Mouse (Mus musculus) kidney, adult 18-20 months (tissue): ENCODE data around the gene Ciart.
A peak's percentile ranks its signal among the peaks of the same experiment; 100 is the strongest.
"Not testable (repeated sequence)": the region's sequence is repeated elsewhere in the genome, so short reads cannot be mapped to it uniquely, and the experiment has no call there.

Source experiments
- DNase-seq: peaks from one replicate; pipeline ENCODE4 v3.0.0; 2021

The Ciart gene

DNA sequence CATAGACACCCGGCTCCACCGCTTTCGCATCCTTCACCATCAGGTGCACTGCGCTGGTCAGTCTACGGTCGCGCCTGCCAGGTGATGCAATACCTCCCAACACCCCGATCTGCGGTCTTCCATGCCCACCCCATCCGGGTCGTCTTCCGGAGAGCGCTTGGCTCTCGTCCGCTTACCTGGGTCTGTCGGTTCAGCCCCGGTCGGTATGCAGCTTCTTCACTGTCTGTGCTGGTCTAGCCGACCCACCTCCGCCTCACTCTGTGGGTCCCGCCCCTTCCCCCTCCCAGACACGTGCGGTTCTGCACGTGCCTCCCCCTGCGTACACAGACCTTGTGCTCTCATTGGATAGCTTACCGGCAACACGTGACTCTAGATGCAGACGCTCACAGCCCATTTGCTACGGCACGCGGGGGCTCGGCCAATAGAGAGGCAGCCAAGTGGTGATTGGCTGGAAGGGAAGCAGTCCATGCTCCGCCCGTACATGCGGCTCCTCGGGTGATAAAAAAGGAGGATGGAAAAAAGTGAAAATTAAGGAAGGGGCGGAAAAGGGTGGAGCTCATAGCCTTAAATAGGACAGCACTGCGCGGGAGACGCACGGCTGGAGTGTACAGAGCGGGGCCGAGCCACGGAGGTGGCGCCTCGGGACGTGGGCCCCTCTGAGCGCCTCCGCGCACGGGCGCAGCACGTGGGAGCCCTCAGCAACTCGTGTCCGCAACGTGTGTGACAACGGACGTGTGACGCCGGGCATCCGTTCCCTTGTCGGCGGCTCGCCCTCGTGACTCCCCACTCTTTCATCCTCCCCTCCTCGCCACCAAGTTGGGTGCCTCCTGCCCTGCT, at the start of gene Ciart:
Gene Ciart (minus strand): TSS at position 273 of the 837 bp plus-strand sequence.
- DNase-seq = peak; percentile 92

DNA sequence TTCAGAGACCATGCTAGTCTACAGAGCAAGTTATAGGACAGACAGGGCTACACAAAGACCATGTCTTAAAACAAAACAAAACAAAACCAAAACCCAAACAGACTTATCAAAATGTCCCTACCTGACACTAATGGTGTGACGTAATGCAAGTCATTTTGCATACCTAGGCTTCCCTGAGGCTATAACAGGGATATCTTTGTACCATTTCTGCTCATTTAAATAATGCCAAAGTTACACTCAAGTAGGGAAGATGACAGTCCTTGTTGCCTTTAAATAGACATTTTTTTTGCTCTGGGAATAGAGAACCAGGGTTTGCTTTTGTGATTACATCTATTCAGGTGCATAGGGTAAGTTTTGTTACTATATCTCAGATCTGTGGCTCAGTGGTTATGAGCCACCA, 49.4 kb upstream of the Ciart start:
- DNase-seq = no peak

DNA sequence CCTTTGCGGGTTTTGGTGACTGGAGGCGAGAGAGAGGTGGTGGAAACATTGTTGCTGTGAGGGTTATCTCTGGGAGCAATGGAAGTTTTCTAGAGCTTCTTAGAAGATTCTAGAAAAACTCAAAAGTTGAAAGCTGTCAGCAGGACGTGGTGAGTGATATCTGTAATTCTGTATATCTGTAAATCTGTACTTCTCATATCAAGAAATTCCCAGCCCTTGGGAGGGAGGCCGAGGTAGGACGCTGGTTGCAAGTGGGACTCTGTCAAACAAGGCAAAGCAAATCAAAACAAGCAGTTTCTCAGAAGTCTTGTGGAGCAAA, 48.4 kb upstream of the Ciart start:
- no peak for DNase-seq

DNA sequence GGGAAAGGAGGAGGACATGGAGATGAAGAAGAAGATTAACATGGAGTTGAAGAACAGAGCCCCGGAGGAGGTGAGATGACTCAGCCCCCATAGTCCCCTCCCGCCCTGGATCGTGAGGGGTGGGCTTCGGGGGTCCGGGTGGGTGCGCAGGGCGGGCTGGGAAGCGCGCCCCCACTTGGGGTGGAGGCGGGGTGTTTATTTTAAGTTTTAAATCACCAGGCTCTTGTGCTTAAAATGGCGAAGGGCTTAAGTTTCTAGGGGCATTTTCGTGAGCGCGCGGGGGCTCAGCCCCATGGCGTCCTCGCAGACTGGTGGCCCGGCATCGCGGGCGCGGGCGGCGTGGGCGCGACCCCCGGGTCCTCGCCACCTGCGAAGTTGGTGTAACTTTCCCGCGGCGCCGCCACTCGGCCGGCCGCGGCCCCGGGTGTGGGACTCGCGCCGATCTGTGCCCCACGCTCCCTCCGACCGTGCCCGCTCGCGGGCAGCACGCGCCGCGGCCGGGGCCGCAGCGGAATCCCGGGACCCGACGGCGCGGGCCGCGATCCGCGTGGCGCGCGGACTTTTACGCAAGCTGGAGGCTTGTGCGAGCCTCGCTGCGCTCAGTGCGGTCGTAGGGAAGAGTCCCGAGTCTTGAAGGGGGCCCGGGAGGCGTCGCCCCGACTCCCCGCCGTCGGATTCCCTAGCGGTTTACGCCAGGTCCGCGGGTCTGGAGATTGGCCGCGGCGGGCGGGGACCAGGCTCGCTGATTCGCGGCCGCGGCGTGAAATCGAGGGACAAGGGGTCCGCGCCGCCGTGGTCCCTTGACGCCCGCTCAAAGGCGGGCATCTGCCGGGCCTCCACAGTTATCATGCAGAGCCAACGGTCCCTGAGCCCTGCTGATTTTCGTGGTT, 47.8 kb upstream of the Ciart start:
- peak; percentile 67 for DNase-seq

DNA sequence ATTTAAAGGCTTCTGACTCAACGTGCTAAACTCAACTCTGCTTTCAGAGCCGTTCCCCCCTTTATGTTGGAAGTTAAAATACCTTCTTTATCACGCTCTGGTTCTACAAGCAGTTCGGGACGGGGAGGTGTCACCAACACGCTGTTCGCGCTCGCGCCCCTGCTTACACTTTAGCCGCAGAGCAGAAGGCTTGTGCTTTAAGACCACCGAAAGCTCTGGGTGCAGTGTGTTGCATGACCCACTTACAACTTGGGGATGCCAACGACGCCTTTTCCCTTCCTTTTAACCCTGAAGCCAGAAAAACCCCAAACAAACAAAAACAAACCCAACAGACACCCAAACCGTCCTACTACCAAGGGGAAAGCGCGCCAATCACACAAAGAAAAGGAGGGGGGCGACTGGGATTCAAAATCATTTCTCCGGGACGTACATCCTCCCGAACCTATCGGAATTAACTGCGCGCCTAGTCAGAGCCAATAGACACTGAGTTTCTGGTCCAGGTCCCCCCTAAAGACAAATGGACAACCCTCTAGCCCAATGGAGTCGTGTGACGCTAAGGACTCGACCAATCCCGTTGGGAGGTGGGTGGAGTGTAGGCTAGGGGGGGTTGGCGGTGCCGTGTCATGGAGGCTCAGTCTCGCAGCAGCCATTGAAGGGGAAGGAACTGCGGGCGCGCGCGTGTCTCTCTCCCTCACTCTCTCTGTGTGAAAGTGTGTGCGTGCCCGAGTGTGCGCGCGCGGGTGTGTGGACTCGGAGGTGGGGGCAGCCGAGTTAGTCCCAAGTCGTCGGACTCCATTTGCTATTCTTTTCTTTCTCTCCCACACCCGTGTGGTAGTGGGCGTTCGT, 46.8 kb upstream of the Ciart start, which contains the start of gene Anp32e:
Gene Anp32e (plus strand): TSS at position 589 of the 846 bp plus-strand sequence.
- DNase-seq = peak; percentile 97

DNA sequence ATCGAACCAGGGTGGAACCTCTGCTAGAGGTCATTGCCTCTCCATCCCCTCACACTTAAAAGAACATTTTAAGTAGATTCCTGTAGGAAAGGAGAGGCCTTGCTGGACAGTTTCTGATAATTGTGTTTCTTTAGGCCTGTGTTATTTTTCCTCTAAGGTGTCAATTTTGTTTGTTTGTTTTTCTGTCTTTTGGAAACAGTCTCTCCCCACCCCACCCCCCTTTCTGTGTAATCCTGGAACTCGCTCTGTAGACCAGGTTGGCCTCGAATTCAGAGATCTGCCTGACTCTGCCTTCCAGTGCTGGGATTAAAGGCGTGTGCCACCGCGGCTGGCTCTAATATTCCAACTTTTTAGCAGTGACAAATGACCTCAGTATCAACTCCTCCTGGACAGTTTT, 46.2 kb upstream of the Ciart start:
- no peak for DNase-seq

DNA sequence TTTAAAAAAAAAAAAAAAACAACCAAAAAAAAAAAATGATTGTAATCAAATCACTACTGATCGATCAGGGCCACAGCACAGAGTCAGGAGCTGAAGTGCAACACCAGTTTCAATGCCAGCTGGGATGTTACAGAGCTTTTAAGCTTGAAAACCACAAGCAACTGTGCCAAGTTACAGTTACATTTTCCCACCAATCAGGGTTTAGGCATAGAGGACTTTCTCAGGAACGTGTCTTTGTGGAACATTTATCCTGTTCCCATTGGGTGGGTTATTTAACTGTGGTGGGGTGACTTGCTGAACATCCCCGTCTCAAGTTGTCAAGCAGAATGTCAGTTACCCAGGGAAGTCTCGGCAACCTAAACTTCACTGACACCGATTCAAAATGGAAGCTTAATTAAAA, 43.0 kb upstream of the Ciart start:
- no peak for DNase-seq

DNA sequence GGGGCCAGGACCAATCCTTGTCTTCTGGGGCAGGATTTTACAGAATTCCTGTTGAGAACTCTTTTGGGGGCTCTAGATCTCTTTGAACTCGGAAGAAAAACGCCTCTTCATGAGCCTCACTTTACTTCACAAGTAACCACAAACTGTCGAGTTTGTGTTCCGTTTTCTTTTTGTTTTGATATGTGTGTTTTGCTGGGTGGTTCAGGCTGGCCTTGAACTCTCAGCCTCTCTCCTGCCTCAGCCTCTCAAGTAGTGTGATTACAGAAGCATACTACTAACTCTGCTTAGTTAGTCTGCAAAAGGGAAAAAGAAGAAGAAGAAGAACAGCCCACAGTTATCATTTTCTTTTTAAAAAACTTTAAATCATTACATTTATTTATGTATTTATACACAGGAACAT, 42.1 kb upstream of the Ciart start:
- DNase-seq = no peak

DNA sequence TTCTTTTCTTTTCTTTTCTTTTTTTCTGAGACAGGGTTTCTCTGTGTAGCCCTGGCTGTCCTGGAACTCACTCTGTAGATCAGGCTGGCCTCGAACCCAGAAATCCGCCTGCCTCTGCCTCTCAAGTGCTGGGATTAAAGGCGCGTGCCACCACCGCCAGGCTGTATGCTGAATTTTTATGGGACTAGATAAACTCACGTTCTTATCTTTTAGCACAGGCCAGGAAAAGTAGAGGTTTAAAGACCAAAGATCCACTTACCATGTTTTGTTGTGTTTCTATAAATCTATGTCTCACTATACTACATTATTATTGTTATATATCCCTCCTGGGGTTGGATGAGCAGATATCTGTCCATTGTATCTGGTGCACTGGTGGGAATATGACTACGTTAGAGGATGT, 41.4 kb upstream of the Ciart start:
- not testable (repeated sequence) for DNase-seq

DNA sequence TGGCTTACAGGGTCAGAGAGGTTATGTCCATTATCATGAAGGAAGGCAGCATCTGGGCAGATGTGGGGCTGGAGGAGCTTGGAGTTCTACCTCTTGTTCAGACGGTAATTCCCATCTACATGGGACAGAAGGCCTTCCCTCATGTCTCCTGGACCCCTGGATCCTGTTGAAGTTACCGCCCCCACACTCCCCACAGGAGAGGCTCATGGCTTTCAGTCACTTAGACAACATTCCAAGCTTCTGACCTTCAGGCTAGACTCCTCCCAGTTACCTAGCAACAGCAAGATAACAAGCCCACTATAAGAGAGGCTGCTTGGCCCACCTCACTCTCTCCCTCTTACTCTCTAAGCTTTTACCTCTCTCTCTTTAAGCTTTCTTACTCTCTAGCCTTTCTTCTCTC, 38.5 kb upstream of the Ciart start:
- DNase-seq = not testable (repeated sequence)

DNA sequence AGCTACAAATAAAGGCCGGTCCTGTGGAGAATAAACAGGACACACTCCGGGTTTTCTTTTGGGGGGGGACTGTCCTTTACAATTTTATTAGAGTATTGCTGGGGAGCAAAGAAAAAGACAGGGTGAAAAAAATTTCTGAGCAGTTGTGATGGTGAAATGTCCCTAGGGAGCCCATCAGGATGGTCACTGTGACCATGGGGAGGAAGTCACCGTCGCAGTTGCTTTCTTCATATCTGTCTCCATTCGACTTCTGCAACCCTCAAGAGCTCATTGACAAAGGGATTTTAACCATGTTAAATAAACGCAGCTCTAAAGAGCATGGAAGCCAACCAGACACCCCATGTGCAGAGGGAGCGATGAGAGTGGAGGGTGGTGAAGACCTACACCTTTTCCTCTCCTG, 34.7 kb upstream of the Ciart start:
- DNase-seq = no peak

DNA sequence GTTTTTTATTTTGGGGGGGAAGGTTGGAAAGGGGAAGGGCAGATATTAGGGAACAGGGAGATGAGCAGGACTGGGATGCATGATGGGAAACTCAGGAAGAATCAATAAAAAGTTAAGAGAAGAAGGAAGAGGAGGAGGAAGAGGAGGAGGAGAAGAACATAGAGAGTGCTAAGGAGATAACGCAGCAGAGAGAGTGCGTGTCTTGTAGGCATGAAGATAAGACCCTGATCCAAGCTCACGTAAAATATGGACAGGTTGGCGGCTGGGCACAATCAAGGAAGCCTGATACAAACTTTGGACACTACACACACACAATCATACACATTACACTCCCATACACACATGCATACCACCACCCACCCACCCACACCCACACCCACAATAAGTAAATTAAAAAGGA, 32.7 kb upstream of the Ciart start:
- DNase-seq = no peak

DNA sequence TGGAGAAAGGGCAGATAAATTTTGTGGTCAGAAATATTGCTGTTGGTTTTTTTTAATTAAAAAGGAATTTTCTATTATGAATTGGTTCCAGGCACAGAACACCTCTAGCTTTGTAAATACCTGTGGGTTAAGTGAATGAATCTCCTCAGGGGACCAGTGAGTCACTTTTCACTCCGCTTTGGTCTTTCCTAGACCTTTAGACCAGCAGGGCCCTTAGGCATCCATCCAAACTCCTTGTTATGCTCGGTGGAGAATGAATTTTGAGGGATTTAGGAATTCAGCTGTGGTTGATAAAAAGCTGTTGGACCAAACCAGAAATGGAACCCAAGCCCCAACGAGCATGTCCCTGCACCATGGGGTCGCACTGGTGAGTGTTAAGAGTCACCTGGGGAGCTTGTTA, 25.6 kb upstream of the Ciart start:
- no peak for DNase-seq

DNA sequence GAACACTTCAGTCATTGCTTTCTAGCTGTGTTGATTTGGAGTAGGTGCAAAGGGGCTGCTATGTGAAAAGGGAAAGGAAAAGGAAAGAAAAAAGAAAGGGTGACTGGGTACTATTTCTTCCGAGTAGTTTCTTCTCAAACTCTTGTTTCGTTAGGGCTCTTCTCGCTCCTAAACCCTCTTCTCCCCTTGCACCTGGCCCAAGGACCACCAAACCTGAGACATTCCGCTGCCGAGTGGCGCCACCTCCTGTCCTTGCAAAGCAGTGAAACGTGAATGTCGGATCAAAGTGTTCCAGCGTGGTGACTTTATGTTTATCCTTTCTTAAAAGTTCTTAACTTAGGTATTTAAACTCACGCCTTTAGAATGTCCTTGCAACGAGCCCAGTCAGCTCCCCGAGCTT, 24.8 kb upstream of the Ciart start:
- peak; percentile 61 for DNase-seq

DNA sequence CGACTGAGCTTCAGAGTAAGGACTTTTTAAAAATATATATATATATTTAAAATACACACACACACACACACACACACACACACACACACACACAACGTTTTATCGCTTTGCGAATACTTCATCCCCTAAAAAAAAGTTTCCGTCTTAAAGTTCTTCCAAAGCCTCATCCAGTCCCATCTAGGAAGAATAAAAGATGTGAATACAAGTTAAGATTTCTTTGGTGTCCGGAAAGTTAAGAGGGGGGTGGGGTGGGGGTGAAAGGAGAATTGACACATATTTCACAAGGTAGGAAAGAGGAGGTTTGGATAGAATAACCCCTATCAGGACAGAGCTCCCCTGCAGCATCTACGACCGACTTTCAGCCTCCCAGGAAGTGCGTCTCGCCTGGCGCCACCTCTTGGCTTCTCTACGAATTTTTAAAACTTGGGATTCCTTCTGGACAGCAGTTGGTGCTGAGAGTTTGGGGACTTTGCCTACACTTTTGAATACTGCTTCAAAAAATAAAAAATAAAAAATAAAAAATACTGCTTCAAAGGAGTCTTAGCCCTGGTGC, 24.0 kb upstream of the Ciart start:
- peak; percentile 56 for DNase-seq

DNA sequence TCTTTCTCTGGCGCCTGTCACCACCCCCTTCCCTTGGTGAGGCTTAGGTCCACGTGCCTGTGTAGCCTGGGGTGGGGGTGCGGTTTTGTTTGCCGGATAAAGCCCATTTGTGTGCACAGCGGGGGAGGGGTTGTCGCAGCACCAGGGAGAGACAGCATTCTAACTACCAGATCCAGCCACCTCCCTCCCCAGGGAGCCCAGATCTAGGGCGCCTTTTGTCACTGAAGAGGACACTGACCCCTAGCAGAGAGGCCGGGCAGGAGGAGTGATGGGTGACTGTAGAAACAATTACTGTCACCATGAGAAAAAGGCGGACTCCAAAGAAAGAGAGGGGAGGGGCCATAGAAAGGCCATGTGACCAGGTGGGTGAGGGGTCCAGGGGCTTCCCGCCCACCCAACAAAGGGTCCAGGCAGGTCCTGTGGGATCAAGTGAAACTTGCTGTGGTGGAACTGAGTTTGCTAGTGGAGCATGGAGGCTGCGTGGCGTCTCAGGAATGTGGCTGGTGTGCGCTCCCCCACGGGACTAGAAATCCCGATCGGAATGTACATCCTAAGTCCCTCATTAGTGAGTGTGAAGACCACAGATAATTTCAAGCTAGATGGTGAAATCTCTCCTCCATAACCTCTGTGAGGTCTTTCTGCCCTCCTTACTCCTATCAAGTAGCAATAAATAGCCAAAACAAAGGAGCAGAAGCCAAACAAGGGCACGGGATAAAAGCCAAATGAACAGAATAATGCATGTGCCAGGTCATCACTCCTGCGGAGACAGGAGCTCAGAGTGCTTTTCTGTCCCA, 23.3 kb upstream of the Ciart start:
- no peak for DNase-seq

DNA sequence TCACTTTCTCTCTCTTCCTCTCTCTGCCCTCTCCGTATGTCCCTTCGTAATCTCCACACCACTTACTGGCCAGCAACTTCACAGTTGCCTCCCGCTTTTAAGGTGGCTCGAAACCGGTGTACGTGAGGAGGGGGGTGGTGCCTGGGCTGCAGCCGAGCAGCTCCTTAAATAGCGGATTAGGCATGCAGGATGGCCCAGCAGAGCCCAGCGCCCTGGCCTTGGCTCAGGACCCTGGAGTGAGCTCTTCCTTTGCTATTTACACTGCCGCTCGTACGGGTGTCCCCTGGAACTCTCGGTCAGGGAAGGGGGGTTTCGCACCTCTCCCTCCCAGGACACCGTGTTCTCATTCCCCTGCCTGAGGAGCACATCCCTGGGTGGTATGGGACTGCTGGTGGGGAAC, 22.5 kb upstream of the Ciart start, which contains the start of gene Car14:
Gene Car14 (minus strand): TSS at position 124 of the 400 bp plus-strand sequence.
- peak; percentile 64 for DNase-seq

DNA sequence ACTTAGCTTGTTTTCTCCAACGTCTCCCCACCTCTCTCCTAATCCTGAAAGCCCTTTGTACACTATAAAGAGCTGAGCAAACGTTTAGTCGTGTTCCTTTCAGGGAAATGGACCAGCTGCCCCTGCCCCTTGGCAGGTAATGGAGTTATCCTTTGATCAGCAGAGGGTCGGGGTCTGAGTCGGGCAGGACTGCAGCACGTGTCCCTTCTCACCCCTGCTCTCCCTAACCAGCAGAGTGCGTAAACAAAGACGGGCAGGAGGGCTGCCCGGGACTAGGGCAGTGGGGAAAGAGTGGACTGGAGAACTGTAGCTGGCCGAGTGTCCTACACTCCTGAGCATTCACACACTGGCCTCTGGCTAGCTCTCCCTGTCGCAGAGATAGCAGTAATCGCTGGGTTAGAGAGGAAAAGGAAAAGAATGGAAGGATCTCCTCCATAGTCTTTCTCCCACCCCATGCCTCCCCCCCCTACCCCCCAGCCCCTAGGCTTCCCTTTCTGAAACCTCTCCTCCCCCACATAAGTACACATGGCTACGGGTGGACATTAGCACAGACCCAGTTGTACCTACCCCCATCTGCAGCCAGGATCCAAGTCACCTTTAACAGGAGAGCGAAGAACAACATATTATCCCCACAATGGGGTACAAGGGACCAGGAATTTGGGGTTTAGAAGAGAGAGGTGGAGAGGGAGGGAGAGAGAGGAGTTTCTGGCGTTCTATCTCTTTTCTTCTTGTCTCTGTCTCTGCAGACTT, 21.9 kb upstream of the Ciart start:
- peak; percentile 65 for DNase-seq

DNA sequence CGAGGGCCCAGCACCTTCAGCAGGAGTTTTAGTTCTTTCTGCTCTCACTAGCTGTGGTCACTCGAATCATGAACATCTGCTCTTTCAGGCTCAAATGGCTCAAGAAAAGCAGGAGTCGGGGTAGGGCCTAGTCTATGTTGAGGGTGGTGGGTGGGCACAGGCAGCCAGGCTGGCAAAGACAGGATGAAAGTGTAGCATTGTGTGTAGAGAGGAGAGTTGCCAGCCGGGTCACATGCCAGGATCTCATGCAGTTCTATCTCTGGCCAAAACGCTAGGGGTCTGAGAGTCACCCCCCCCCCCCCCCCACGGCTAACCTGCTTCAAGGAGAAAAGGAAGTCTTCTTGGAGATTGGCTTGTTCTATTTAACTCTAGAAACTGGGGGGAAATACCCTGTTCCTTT, 20.6 kb upstream of the Ciart start:
- no peak for DNase-seq

DNA sequence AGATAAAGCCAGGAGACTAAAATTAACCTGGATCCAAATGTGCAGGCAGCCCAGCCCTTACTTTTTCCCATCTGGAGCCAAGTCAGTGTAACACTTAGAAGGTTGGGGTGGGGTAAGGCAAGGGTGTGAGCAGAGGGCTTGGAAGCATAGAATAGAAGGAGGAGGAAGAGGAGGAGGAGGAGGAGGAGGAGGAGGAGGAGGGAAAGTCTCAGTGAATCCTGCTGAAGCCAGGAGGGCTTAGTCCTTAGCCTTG, 20.2 kb upstream of the Ciart start:
- no peak for DNase-seq

DNA sequence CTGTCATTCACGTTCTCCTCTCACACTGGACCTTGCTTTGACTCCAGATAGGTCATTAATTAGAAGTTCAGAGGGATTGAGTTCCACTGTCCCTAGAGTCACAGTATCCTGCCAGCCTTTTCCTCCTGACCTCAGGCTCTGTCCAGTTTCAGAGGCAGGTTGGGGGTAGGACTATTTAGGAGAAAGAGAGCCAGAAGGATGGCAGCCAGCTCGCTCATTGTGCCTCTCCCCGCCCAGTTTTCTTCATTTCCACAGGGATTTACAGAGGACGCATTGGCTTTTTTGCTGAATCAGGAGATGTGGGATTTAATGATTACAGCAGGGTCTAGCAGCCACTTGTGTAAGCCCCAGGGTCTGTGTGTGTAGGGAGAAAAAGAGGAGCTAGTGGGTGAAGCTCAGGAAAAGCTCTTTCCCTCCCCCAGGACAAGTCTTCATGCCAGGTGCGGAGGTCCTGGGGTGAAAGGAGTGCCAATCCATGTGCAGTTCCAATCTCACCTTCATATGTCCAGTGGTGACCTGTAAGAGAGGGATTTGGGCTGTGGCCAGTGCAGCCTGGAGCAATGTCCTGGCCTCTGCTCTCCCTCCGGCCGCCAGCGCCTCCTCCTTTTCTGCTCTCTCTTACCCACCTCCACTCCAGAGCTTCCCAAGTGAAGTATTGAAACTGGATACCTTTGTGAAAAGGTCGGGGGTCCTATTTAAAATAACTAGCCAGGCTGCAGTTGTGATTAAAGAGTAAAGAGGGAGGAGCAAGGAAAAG, 19.7 kb upstream of the Ciart start:
- DNase-seq = peak; percentile 70
